Mouse (Mus musculus): ENCODE measurements at regions not wholly inside any gene's neighbourhood (a gene's known extent, or its start where the extent isn't known, plus 50 kb on each side); places are given as distances from the start of the nearest gene placed in this dataset.

GRCm38 (mm10) chr17:83158053-83158452 lies 57.0 kb upstream of the Pkdcc start:
- TF ChIP-seq CTCF (IDR thresholded peaks at IDR 0.05; ENCODE audit: low read depth, low read length) (no peak), POLR2A (IDR thresholded peaks at IDR 0.05; ENCODE audit: borderline replicate concordance, low read depth, low read length) (no peak)

Measured in bone marrow macrophage, adult 2 months (primary cell).